Mouse (Mus musculus) midbrain, embryonic 12.5 days (tissue): Measurements from ENCODE around the gene Fancl. TPM values are rescaled to one million over a fixed set of nuclear protein-coding genes. Genes with fewer than 3 reads are reported as not detected.

ENCODE experiments used
- ATAC-seq: fragments of 200-750 bp; cut with Nextera tagmentation; 2 replicates; pipeline ENCODE4 v1.8.0; 2017; ENCODE audit warnings: low read depth, moderate TSS enrichment, moderate library complexity; ENCODE audit not compliant: low FRiP score
- H3K27ac ChIP-seq: fragments of 300-500 bp; sonication (generic); replicated peaks from 2 replicates; pipeline ENCODE4 v1.5.1; 2016; ENCODE audit warnings: mild to moderate bottlenecking
- H3K27me3 ChIP-seq: fragments of 300-500 bp; sonication (generic); 2 replicates; pipeline ENCODE4 v1.6.1; 2016; ENCODE audit warnings: mild to moderate bottlenecking
- H3K36me3 ChIP-seq: fragments of 300-500 bp; sonication (generic); 2 replicates; pipeline ENCODE4 v1.6.1; 2016
- H3K4me1 ChIP-seq: fragments of 300-500 bp; sonication (generic); 2 replicates; pipeline ENCODE4 v1.6.1; 2016
- H3K4me2 ChIP-seq: fragments of 300-500 bp; sonication (generic); replicated peaks from 2 replicates; pipeline ENCODE4 v1.6.1; 2016; ENCODE audit warnings: mild to moderate bottlenecking, moderate library complexity
- H3K4me3 ChIP-seq: fragments of 300-500 bp; sonication (generic); 2 replicates; pipeline ENCODE4 v1.5.1; 2016; ENCODE audit warnings: mild to moderate bottlenecking
- H3K9ac ChIP-seq: fragments of 300-500 bp; sonication (generic); replicated peaks from 2 replicates; pipeline ENCODE4 v1.6.1; 2016; ENCODE audit warnings: mild to moderate bottlenecking, moderate library complexity
- H3K9me3 ChIP-seq: fragments of 300-500 bp; sonication (generic); 2 replicates; pipeline ENCODE4 v1.6.1; 2016; ENCODE audit warnings: mild to moderate bottlenecking
- WGBS: fragments of 180-500 bp; shearing (Covaris S2); methylation state at CpG from one replicate; pipeline ENCODE4 v1.1.7; 2016; 5-methylcytosine and 5-hydroxymethylcytosine counted together
- polyA plus RNA-seq: library from polyadenylated mRNA; unstranded; fragments of >200 nt; fragmentation: Nextera tagmentation; extraction: Ambion mirVana; gene quantifications from 2 replicates; pipeline ENCODE4 v1.2.1, GENCODE M21; 2016

Fancl gene
- polyA plus RNA-seq, 1 experiment from 2014 or later = 24.7 TPM

DNA sequence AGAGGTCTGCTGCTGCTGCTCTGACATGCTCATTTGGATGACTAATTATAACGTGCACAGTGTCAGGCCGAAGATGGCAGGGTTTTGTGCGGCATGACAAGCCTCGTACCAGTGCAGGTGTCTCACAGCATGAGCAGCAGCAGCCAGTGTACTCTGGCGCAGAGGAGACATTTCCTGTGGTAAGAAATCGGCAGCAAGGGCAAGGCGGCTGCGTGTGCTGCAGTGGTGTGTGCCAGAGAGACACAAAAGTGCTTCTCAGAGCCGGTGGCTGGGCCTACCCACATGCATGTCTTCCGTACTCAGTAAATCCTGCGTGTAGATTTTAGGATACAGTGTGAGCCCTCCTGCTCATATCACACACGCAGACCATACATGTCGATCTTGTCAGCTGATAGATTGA lies 51.9 kb downstream of the Fancl start:
- Histone ChIP-seq H3K36me3 (no peaks in the 10 kb centered on the region), H3K4me2 (no peak overlapping the region), H3K4me1 (no peaks in the 10 kb centered on the region), H3K27ac (no peak overlapping the region), H3K4me3 (no peak overlapping the region), H3K9ac (no peak overlapping the region), H3K9me3 (no peaks in the 10 kb centered on the region), H3K27me3 (no peaks in the 10 kb centered on the region)
- 86% methylated on average over 13 of the region's 13 CpGs for WGBS
- no peak for ATAC-seq

DNA sequence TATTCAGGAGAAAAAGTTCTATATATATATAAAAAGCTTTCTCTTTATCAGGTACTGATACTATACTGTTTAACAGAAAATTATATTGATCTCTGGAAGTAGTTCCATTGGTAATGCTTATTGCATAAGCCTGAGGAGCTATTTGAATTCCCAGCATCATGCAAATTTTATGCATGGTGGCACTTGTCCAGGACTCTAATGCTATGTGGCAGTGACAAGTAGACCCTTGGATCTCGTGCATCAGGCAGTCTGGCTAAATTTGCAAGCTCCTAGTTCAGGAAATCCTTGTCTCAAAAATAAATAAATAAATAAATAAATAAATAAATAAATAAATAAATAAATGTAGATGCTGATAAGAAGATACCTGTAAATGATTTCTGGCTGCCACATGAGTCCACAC lies 55.2 kb downstream of the Fancl start:
- Histone ChIP-seq H3K4me2 (no peak overlapping the region), H3K4me1 (no peaks in the 10 kb centered on the region), H3K27me3 (no peaks in the 10 kb centered on the region), H3K4me3 (no peak overlapping the region), H3K9me3 (no peaks in the 10 kb centered on the region), H3K9ac (no peak overlapping the region), H3K36me3 (no peaks in the 10 kb centered on the region), H3K27ac (no peak overlapping the region)
- no peak for ATAC-seq
- WGBS = 70% methylated on average over 1 of the region's 1 CpGs

DNA sequence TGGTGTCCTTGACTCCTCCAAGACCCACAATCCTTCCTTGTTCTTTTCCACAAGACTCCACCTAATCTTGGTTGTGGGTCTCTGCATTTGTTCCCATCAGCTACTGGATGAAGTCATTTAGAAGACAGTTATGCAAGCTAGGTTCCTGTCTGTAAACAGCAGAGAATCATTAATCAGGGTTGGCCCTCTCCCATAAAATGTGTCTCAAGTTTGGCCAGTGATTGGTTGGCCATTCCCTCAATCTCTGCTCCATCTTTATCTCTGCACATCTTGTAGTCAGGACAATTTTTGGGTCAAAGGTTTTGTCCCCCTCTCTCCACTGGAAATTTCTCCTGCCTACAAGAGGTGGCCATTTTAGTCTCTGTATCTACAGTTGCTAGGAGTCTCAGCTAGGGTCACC lies 58.4 kb downstream of the Fancl start:
- H3K36me3 ChIP-seq = 0 out of 2 replicates have a peak, but pooled peaks cover 5% of the 10 kb centered on the region
- H3K4me3 ChIP-seq = no peak overlapping the region
- ATAC-seq = no peak
- no peak overlapping the region for H3K4me2 ChIP-seq
- no peaks in the 10 kb centered on the region for H3K4me1 ChIP-seq
- H3K27ac ChIP-seq = no peak overlapping the region
- H3K9ac ChIP-seq = no peak overlapping the region
- H3K9me3 ChIP-seq = no peaks in the 10 kb centered on the region
- no peaks in the 10 kb centered on the region for H3K27me3 ChIP-seq

DNA sequence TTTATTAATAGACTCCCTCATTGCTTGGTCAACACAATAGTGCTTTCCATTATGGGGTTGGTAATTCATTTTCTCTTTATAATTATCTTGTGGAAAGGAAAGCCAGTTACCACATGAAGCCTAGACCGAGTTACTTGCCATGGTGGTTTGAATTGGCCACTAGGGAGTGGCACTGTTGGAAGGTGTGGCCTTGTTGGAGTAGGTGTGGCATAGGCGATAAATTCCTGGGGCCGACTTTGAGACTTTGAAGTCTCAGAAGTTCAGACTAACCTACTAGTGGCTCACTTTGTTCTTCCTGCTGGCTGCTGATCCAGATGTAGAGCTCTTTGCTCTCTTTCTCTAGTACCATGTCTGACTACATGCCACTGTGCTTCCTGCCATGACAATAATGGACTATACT lies 63.9 kb downstream of the Fancl start:
- Histone ChIP-seq H3K9me3 (no peaks in the 10 kb centered on the region), H3K4me3 (no peak overlapping the region), H3K4me1 (no peaks in the 10 kb centered on the region), H3K4me2 (no peak overlapping the region), H3K9ac (no peak overlapping the region), H3K27me3 (no peaks in the 10 kb centered on the region), H3K36me3 (0 out of 2 replicates have a peak, but pooled peaks cover 5% of the 10 kb centered on the region), H3K27ac (no peak overlapping the region)
- no peak for ATAC-seq
- 88% methylated on average over 3 of the region's 3 CpGs for WGBS

DNA sequence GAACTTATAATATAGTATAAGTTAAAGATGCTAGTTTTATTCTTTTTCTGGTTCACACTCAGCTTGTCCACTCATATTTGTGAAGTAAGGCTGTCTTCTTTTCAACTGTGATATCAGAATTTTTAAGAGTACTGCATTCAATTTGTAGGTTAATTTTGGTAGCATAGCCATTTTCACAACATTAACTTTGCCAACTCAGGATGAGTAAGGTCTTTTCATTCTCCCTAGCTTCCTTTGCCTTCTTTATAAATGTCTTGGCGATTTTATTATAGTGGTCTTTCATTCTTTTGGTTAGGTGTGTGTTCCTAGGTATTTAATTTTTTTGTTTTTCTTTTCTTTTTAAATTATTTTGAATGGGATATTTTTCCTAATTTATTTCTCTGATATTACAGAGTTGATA lies 64.7 kb downstream of the Fancl start:
- H3K27me3 ChIP-seq = no peaks in the 10 kb centered on the region
- H3K4me3 ChIP-seq = no peak overlapping the region
- no peaks in the 10 kb centered on the region for H3K4me1 ChIP-seq
- H3K9ac ChIP-seq = no peak overlapping the region
- 93% methylated on average over 1 of the region's 1 CpGs for WGBS
- H3K36me3 ChIP-seq = 0 out of 2 replicates have a peak, but pooled peaks cover 5% of the 10 kb centered on the region
- no peak overlapping the region for H3K4me2 ChIP-seq
- H3K9me3 ChIP-seq = no peaks in the 10 kb centered on the region
- no peak for ATAC-seq
- no peak overlapping the region for H3K27ac ChIP-seq

DNA sequence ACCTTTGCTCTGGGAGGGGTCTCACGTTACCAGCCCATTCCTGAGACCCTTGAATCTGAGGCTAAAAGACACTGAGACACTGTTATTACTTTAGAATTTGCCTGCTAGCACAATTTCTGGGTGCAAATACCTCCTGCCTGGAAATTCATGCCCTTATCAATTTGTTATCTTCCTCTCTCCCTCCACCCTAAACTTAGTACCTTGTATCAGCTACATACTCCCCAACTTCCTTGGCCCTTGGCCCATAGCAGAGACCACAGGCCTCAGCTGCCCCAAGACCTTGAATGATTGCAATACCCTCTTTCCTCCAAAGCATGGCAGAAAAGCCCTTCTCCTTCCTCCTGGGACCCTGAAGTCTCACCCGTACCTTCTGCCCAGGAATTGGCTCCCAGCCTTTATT lies 65.3 kb downstream of the Fancl start:
- H3K4me3 ChIP-seq = no peak overlapping the region
- no peak overlapping the region for H3K27ac ChIP-seq
- no peaks in the 10 kb centered on the region for H3K27me3 ChIP-seq
- H3K4me2 ChIP-seq = no peak overlapping the region
- no peaks in the 10 kb centered on the region for H3K4me1 ChIP-seq
- no peak overlapping the region for H3K9ac ChIP-seq
- WGBS = 92% methylated on average over 2 of the region's 2 CpGs
- no peak for ATAC-seq
- 0 out of 2 replicates have a peak, but pooled peaks cover 5% of the 10 kb centered on the region for H3K36me3 ChIP-seq
- no peaks in the 10 kb centered on the region for H3K9me3 ChIP-seq

DNA sequence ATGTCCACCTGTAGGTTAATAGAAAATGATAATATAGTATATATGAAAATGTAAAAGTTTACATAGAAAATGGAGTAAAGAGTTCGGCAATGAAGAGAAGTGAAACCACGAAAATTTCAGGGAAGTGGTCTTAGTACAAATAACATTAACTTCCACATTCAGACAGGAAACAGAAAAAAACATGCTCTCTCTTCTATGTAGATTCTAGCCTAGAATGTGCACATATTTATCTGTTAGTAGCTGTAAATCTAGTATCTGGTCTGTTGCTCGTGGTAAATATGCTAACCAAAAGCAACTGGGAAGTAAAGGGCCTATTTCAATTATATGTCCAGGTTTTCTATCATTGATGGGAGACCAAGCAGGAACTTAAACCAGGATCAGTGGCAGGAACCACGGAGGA lies 66.8 kb downstream of the Fancl start:
- Histone ChIP-seq H3K4me2 (no peak overlapping the region), H3K9ac (no peak overlapping the region), H3K9me3 (no peaks in the 10 kb centered on the region), H3K4me1 (no peaks in the 10 kb centered on the region), H3K27ac (no peak overlapping the region), H3K4me3 (no peak overlapping the region), H3K27me3 (no peaks in the 10 kb centered on the region), H3K36me3 (no peaks in the 10 kb centered on the region)
- ATAC-seq = no peak
- WGBS = 92% methylated on average over 4 of the region's 4 CpGs

DNA sequence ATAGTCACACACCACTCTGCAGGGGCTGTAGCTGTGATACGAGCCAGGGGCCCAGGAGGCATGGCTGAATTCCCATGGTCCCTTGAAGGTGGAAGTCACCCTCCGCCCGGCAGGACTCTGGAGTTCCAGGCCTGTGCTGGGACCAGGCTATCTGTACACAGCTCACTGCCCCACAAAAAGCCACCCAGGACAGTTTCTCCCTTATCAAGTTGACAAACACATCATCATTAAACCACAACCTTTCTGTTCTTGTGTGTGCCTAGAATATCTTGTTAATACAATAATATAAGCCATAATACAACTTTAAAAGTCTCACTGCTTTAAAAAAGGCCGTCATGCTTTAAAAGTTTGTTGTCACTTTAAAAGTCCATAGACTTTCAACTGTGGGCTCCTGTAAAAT lies 68.1 kb downstream of the Fancl start:
- WGBS = 93% methylated on average over 4 of the region's 4 CpGs
- no peaks in the 10 kb centered on the region for H3K36me3 ChIP-seq
- H3K4me3 ChIP-seq = no peak overlapping the region
- H3K4me1 ChIP-seq = no peaks in the 10 kb centered on the region
- H3K4me2 ChIP-seq = no peak overlapping the region
- H3K27me3 ChIP-seq = no peaks in the 10 kb centered on the region
- H3K9ac ChIP-seq = no peak overlapping the region
- H3K27ac ChIP-seq = no peak overlapping the region
- H3K9me3 ChIP-seq = no peaks in the 10 kb centered on the region
- ATAC-seq = no peak

DNA sequence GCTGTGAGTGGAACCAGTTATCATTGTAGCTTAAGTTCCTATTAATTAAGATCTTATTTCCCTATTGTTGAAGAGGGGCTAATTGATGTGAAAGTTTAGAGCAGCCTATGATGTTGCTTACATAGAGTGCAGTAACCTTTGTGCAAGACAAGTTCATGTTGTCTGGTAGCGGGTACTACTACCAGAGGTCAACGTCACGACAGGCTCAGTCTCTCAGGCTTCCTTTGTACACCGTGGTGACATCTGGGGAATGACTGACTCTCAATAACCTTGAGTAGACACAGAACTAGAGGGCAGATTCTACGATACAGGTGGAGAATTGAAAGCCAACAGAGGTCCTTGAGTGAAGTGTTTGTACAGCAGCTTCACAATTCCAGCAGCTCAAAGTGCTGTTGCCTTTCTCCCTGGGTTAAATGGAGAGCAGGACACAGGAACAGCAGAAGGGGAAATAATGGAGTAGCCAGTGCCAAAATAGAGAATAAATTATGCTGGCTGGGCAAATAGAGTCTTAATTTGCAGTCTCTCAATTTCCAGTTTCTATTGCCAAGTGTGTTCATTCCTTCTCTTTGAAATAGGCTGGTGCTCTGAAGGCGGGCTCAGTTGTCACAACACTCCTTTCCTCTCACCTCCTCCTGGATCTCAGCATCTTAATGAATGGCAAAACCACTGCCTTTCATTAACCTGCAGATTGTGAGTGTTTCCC lies 91.3 kb downstream of the Fancl start:
- 80% methylated on average over 6 of the region's 6 CpGs for WGBS
- H3K4me3 ChIP-seq = no peak overlapping the region
- H3K27me3 ChIP-seq = no peaks in the 10 kb centered on the region
- no peaks in the 10 kb centered on the region for H3K9me3 ChIP-seq
- no peak overlapping the region for H3K4me2 ChIP-seq
- H3K36me3 ChIP-seq = peaks cover under 1% of the 10 kb centered on the region
- no peaks in the 10 kb centered on the region for H3K4me1 ChIP-seq
- no peak for ATAC-seq
- no peak overlapping the region for H3K27ac ChIP-seq
- no peak overlapping the region for H3K9ac ChIP-seq

DNA sequence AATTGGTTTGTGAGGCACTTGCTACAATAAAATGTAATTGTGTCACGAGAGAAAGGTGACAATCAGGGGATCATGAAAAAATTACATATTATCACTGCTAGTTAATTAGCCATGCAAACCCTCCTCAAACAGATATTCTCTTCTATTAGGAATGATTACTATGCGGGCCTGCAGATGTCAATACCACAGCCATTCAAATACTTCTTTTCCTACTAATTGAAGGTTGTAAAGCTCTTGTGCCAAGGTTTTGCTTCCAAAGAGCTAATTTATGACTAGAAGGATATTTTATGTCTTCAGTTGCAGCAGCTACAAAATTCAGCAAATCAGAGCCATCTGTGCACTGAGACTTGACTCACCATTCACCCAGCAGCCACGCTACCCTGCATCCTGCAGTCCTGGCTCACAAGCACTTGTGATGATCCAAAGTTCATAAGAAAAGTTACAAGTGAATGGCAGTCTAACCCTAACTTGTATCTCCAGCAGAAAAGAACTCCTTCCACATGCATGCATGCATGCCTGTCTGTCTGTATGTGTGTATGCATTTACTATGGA lies 95.8 kb downstream of the Fancl start:
- Histone ChIP-seq H3K4me2 (no peak overlapping the region), H3K27ac (no peak overlapping the region), H3K9ac (no peak overlapping the region), H3K9me3 (no peaks in the 10 kb centered on the region), H3K27me3 (no peaks in the 10 kb centered on the region), H3K36me3 (no peaks in the 10 kb centered on the region), H3K4me1 (no peaks in the 10 kb centered on the region), H3K4me3 (no peak overlapping the region)
- no peak for ATAC-seq
- 87% methylated on average over 3 of the region's 3 CpGs for WGBS

DNA sequence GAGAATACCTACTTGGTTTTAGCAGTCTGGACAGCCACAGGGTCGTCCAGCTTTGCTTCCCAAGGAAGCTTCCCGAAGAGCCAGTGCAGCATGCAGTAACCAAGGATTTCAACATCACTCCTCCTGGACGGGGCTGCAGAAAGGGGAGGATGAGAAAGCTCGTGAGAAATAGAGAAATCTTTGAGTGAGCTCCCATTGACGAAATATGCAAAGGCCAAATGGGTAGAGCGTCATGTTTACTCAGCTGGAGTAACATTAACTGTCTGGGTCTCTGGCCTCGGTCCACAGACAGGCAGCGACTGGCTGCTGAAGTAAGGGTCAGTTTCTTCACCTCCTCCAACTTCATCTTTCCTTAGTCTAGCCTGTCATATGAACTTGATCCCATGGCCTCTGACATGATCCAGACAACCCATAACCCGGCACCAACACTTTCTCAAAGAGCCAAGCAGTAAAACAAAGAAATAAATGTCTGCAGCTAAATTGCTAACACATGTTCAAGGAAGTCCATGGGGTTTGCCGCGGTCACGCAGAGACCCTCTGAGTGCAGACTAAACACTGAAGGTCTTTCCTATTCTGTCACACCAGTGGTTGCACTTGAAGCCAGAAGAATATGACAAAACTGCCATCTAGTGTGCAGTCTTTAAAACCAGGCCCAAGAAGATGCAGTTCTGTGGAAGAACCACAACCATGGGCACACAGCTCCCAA lies 104.0 kb downstream of the Fancl start:
- ATAC-seq = peak; percentile 44; the same call in 1 of the 2 replicates
- no peak overlapping the region for H3K9ac ChIP-seq
- H3K27ac ChIP-seq = no peak overlapping the region
- H3K9me3 ChIP-seq = no peaks in the 10 kb centered on the region
- H3K27me3 ChIP-seq = no peaks in the 10 kb centered on the region
- H3K4me3 ChIP-seq = no peak overlapping the region
- WGBS = 65% methylated on average over 12 of the region's 12 CpGs
- H3K36me3 ChIP-seq = no peaks in the 10 kb centered on the region
- H3K4me2 ChIP-seq = no peak overlapping the region
- H3K4me1 ChIP-seq = no peaks in the 10 kb centered on the region

DNA sequence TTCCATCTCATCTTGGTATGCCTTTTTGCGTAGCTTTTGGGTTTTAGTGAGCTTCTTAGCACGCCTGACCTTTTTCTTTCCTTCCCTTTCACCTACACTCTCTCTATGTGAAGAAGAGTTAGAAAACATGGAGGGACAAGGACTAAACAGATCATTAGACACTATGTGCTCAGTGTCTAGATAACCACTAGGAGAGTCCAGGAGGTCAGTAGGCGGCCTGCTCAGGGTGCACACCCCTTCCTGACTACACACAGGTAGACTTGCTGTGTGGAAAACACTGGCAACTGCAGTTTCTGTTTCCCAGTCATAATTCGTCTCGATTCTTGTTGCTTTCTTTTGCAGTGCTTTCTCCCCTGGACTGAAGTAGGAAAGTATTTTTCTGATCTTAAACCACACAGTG lies 110.0 kb downstream of the Fancl start:
- Histone ChIP-seq H3K9me3 (no peaks in the 10 kb centered on the region), H3K36me3 (no peaks in the 10 kb centered on the region), H3K9ac (no peak overlapping the region), H3K4me2 (no peak overlapping the region), H3K4me3 (no peak overlapping the region), H3K4me1 (no peaks in the 10 kb centered on the region), H3K27me3 (no peaks in the 10 kb centered on the region), H3K27ac (no peak overlapping the region)
- WGBS = 91% methylated on average over 5 of the region's 5 CpGs
- ATAC-seq = no peak
